Mouse (Mus musculus): ENCODE data around the gene Cryab. TPM values are rescaled to one million over a fixed set of nuclear protein-coding genes. Genes with fewer than 3 reads are reported as not detected.

Cryab gene
- total and polyA plus RNA-seq, 3 experiments, result not detected

- Histone ChIP-seq H3K36me3 (ENCODE audit: control insufficient read depth in 1 of 2, insufficient read depth in 2 of 2, low read length in 2 of 2) (no peaks in the 10 kb centered on the region), H3K27ac (ENCODE audit: control insufficient read depth, low read depth, low read length) (no peak within 1 kb of the TSS), H3K9me3 (replicated peaks; ENCODE audit: insufficient read depth, low read length) (no peaks in the 10 kb centered on the region), H3K4me1 (ENCODE audit: control insufficient read depth in 1 of 2, insufficient read depth in 2 of 2, low read length in 2 of 2) (peaks cover 0 to 3% of the 10 kb centered on the region in 2 experiments; a peak in 1 of 4 replicates), H3K9ac (ENCODE audit: control insufficient read depth, low read depth, low read length, poor library complexity, severe bottlenecking) (no peak within 1 kb of the TSS), H3K4me3 (ENCODE audit: control insufficient read depth in 1 of 2, insufficient read depth in 1 of 2, low read depth in 2 of 2, low read length in 2 of 2) (peak within 1 kb of the TSS in 1 of 2 experiments; percentile 24; a peak in 2 of 4 replicates), H3K79me2 (ENCODE audit: control insufficient read depth, insufficient read depth, low read length, poor library complexity) (no peaks in the 10 kb centered on the region), H3K27me3 (ENCODE audit: control insufficient read depth in 1 of 2, insufficient read depth in 2 of 2, low read length in 2 of 2) (peaks cover 3 to 6% of the 10 kb centered on the region in 2 experiments; a peak in 3 of 4 replicates)
- TF ChIP-seq UBTF (IDR thresholded peaks at IDR 0.05; ENCODE audit: borderline replicate concordance, insufficient read depth, low read depth, low read length) (no peak), NELFE (IDR thresholded peaks at IDR 0.05; ENCODE audit: low read depth, low read length) (no peak), HCFC1 (IDR thresholded peaks at IDR 0.05; ENCODE audit: low read depth, low read length) (no peak), MAFK (IDR thresholded peaks at IDR 0.05; ENCODE audit: borderline replicate concordance, low read depth, low read length) (no peak), MAX (IDR thresholded peaks at IDR 0.05; ENCODE audit: low read length) (no peak), POLR2AphosphoS5 (IDR thresholded peaks at IDR 0.05; ENCODE audit: borderline replicate concordance, low read depth, low read length) (no peak), USF2 (IDR thresholded peaks at IDR 0.05; ENCODE audit: borderline replicate concordance in 1 of 2, insufficient read depth in 1 of 2, low read depth in 1 of 2, low read length in 2 of 2) (no peak), MEF2A (IDR thresholded peaks at IDR 0.05; ENCODE audit: extremely low read depth, insufficient replicate concordance, low read depth, low read length, poor library complexity, severe bottlenecking) (no peak), ZMIZ1 (IDR thresholded peaks at IDR 0.05; ENCODE audit: low read depth, low read length) (no peak), NRF1 (IDR thresholded peaks at IDR 0.05; ENCODE audit: insufficient read depth, low read depth, low read length, poor library complexity, severe bottlenecking) (no peak), POLR2AphosphoS2 (IDR thresholded peaks at IDR 0.05; ENCODE audit: low read length) (no peak), GABPA (IDR thresholded peaks at IDR 0.05; ENCODE audit: low read depth, low read length) (no peak), SIN3A (IDR thresholded peaks at IDR 0.05; ENCODE audit: low read length) (no peak)
- DNase-seq (ENCODE audit: low read depth, low spot score), result peak; percentile 85
These were observed 11.9 kb upstream of the Cryab start, which contains the start of gene Dixdc1 for GRCm38 (mm10) chr9:50738914-50739870. Gene Dixdc1 (minus strand): TSS chr9:50739517.

GRCm38 (mm10) chr9:50740867-50741784, 10.0 kb upstream of the Cryab start:
- no peak overlapping the region for H3K9ac ChIP-seq (ENCODE audit: control insufficient read depth, low read depth, low read length, poor library complexity, severe bottlenecking)
- no peaks in the 10 kb centered on the region for H3K9me3 ChIP-seq (replicated peaks; ENCODE audit: insufficient read depth, low read length)

More at GRCm38 (mm10) chr9:50740867-50741784, 10.0 kb upstream of the Cryab start:
- TF ChIP-seq MAFK (IDR thresholded peaks at IDR 0.05; ENCODE audit: borderline replicate concordance, low read depth, low read length) (no peak), MYC (IDR thresholded peaks at IDR 0.05; ENCODE audit: low read depth, low read length) (no peak), RAD21 (IDR thresholded peaks at IDR 0.05; ENCODE audit: low read depth, low read length) (no peak), TAL1 (IDR thresholded peaks at IDR 0.05; ENCODE audit: low read length) (no peak), POLR2AphosphoS5 (IDR thresholded peaks at IDR 0.05; ENCODE audit: borderline replicate concordance, low read depth, low read length) (no peak), GABPA (IDR thresholded peaks at IDR 0.05; ENCODE audit: low read depth, low read length) (no peak), ZKSCAN1 (IDR thresholded peaks at IDR 0.05; ENCODE audit: low read depth, low read length) (no peak), MYB (IDR thresholded peaks at IDR 0.05; ENCODE audit: low read depth, low read length) (no peak)
- H3K36me3 ChIP-seq (ENCODE audit: control insufficient read depth in 1 of 2, insufficient read depth in 2 of 2, low read length in 2 of 2), result no peaks in the 10 kb centered on the region
- H3K79me2 ChIP-seq (ENCODE audit: control insufficient read depth, insufficient read depth, low read length, poor library complexity), result no peaks in the 10 kb centered on the region
- H3K4me3 ChIP-seq (ENCODE audit: control insufficient read depth in 1 of 2, insufficient read depth in 1 of 2, low read depth in 2 of 2, low read length in 2 of 2), result no peak overlapping the region
- peaks cover 7 to 11% of the 10 kb centered on the region in 2 experiments; a peak in 3 of 4 replicates for H3K27me3 ChIP-seq (ENCODE audit: control insufficient read depth in 1 of 2, insufficient read depth in 2 of 2, low read length in 2 of 2)
- H3K4me1 ChIP-seq (ENCODE audit: control insufficient read depth in 1 of 2, insufficient read depth in 2 of 2, low read length in 2 of 2), result peaks cover 0 to 3% of the 10 kb centered on the region in 2 experiments; a peak in 1 of 4 replicates
- H3K27ac ChIP-seq (ENCODE audit: control insufficient read depth, low read depth, low read length), result no peak overlapping the region
- DNase-seq (ENCODE audit: low read depth, low spot score), result no peak
